Mouse (Mus musculus) C2C12 (cell line): Measurements from ENCODE around the gene Lsamp.

Experiments
- CEBPB ChIP-seq: IDR thresholded peaks from one replicate; pipeline ENCODE4 v1.6.1; 2011; ENCODE audit warnings: low read depth, mild to moderate bottlenecking, control low read depth, moderate library complexity
- CTCF ChIP-seq: IDR thresholded peaks from one replicate; pipeline ENCODE4 v1.5.1; 2011; ENCODE audit not compliant: control insufficient read depth, insufficient read depth, insufficient read length
- MYOG ChIP-seq: IDR thresholded peaks from one replicate; pipeline ENCODE4 v1.6.1; 2011; ENCODE audit not compliant: control insufficient read depth, insufficient read length; ENCODE audit errors: extremely low read depth

GRCm38 (mm10) chr16:40080224-40080623 lies 96.1 kb downstream of the Lsamp start:
- TF ChIP-seq CTCF (no peak), CEBPB (no peak), MYOG (no peak)
